Mouse (Mus musculus): ENCODE results near the gene BC035044. TPM values are rescaled to one million over a fixed set of nuclear protein-coding genes. Genes with fewer than 3 reads are reported as not detected.
"Not testable (repeated sequence)": the region's sequence is repeated elsewhere in the genome, so short reads cannot be mapped to it uniquely, and the experiment has no call there.

BC035044 gene
- polyA plus RNA-seq, 1 experiment from 2014 or later: 0.52 TPM

DNA sequence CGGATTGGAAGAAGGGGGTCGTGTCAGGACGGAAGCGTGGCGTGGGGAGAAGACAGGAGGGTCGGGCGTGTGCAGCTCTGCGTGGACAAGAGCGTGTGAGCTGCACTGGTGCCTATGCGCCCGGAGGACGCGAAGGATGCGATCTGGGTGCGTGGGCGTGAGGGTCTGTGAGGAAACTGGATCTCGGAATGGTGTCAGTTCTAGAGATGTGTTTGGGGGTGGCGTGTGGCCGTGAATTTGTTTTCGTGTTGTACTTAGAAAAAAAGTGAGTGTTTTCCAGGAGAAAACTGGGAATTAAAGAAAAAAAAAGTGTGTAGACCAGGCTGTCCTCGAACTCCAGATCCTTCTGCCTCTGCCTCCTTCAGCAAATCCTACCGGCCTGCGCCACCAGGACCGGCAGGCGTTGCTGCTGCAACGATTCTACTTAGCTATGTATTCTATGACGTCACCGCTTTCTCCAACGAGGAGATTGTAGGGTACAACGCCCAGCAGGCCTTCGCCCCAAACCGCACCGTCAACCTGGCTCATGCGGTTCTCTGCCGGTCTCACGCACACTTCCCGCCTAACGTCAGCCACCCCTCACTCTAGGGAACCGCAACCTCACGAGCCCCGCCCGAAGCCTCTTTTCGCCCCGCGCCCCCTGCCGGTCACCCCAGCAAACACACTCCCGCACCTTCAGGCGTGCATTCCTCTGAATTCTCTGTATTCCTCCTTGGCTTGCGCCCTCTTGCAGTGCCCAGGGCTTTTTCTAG, 91.6 kb downstream of the BC035044 start:
- WGBS: under 1% methylated on average over 49 of the region's 49 CpGs
- peak; percentile 100 for DNase-seq (ENCODE audit: low spot score)
- Histone ChIP-seq H3K4me2 (replicated peaks) (peak overlapping the region; percentile 71), H3K4me3 (replicated peaks; ENCODE audit: low read length) (peak overlapping the region; percentile 60), H3K9ac (peak overlapping the region; percentile 82), H3K27ac (peak overlapping the region; percentile 91)
- peak; percentile 81 for ATAC-seq (ENCODE audit: low FRiP score)
- not testable (repeated sequence) for H3K36me3 ChIP-seq (replicated peaks; ENCODE audit: control insufficient read depth, insufficient read depth); H3K4me1 ChIP-seq (replicated peaks; ENCODE audit: control insufficient read depth, insufficient read depth, low read length); H3K27me3 ChIP-seq (ENCODE audit: control insufficient read depth, insufficient read depth, low read length); H3K9me3 ChIP-seq (ENCODE audit: control insufficient read depth, low read length)

Small RNAs within 50 kb of the gene (microRNA-seq; reads per million reads assigned to microRNA genes)
- gene Gm27336: not detected

Other genes with a start within 250 kb of the BC035044 start
- gene Clec2h, start 228.7 kb downstream of the BC035044 start, polyA plus RNA-seq (2014; fragmentation: Nextera tagmentation; extraction: Ambion mirVana): not detected in 2 replicates
- 0.51 and 0.78 TPM in 2 replicates for gene Klrb1, start 168.1 kb downstream of the BC035044 start, polyA plus RNA-seq (2014; fragmentation: Nextera tagmentation; extraction: Ambion mirVana)
- 0.23 TPM in 1 of 2 replicates, not detected in the other for gene Klrb1c, start 101.9 kb downstream of the BC035044 start, polyA plus RNA-seq (2014; fragmentation: Nextera tagmentation; extraction: Ambion mirVana)
- gene Gm44511, start 64.8 kb downstream of the BC035044 start, polyA plus RNA-seq (2014; fragmentation: Nextera tagmentation; extraction: Ambion mirVana): not detected in 2 replicates
- gene Klrb1b, start 64.8 kb downstream of the BC035044 start, polyA plus RNA-seq (2014; fragmentation: Nextera tagmentation; extraction: Ambion mirVana): not detected in 2 replicates
- gene Clec2i, start 3.5 kb downstream of the BC035044 start, polyA plus RNA-seq (2014; fragmentation: Nextera tagmentation; extraction: Ambion mirVana): not detected in 2 replicates
- not detected in 2 replicates for gene Clec2g, start 43.3 kb upstream of the BC035044 start, polyA plus RNA-seq (2014; fragmentation: Nextera tagmentation; extraction: Ambion mirVana)
- 0.37 and 0.62 TPM in 2 replicates for gene Klrb1f, start 154.8 kb upstream of the BC035044 start, polyA plus RNA-seq (2014; fragmentation: Nextera tagmentation; extraction: Ambion mirVana)
- not detected in 2 replicates for gene Clec2e, start 209.8 kb upstream of the BC035044 start, polyA plus RNA-seq (2014; fragmentation: Nextera tagmentation; extraction: Ambion mirVana)

All from hindbrain, embryonic 14.5 days (tissue).